Mouse (Mus musculus) stomach, postnatal 0 days (tissue): ENCODE data around the gene Grip2. TPM values are rescaled to one million over a fixed set of nuclear protein-coding genes. Genes with fewer than 3 reads are reported as not detected.

Source experiments
- ATAC-seq: fragments of 200-750 bp; cut with Nextera tagmentation; 2 replicates; pipeline ENCODE4 v1.8.0; 2017; ENCODE audit not compliant: low FRiP score, low TSS enrichment
- DNase-seq: peaks from one replicate; pipeline ENCODE4 v3.0.0-alpha.2; 2016; ENCODE audit warnings: low spot score
- H3K27ac ChIP-seq: fragments of 300-500 bp; sonication (generic); replicated peaks from 2 replicates; pipeline ENCODE4 v1.5.1; 2014; ENCODE audit warnings: mild to moderate bottlenecking, control low read depth
- H3K27me3 ChIP-seq: fragments of 300-500 bp; sonication (generic); 2 replicates; pipeline ENCODE4 v1.6.1; 2014; ENCODE audit warnings: low read length; ENCODE audit not compliant: control insufficient read depth, insufficient read depth
- H3K36me3 ChIP-seq: fragments of 300-500 bp; sonication (generic); 2 replicates; pipeline ENCODE4 v1.6.1; 2014; ENCODE audit warnings: low read length, mixed read lengths; ENCODE audit not compliant: control insufficient read depth, insufficient read depth
- H3K4me1 ChIP-seq: fragments of 300-500 bp; sonication (generic); replicated peaks from 2 replicates; pipeline ENCODE4 v1.6.1; 2014; ENCODE audit warnings: antibody characterized with exemption; ENCODE audit not compliant: control insufficient read depth, insufficient read depth
- H3K4me2 ChIP-seq: fragments of 300-500 bp; sonication (generic); replicated peaks from 2 replicates; pipeline ENCODE4 v1.6.1; 2014; ENCODE audit warnings: low read depth, mild to moderate bottlenecking, control low read depth, moderate library complexity
- H3K4me3 ChIP-seq: fragments of 300-500 bp; sonication (generic); 2 replicates; pipeline ENCODE4 v1.5.1; 2014; ENCODE audit warnings: low read depth, low read length, control low read depth
- H3K9ac ChIP-seq: fragments of 300-500 bp; sonication (generic); 2 replicates; pipeline ENCODE4 v1.6.1; 2014; ENCODE audit warnings: mild to moderate bottlenecking, low read length, control low read depth, mixed read lengths
- H3K9me3 ChIP-seq: fragments of 300-500 bp; sonication (generic); 2 replicates; pipeline ENCODE4 v1.6.1; 2016; ENCODE audit warnings: low read length; ENCODE audit not compliant: control insufficient read depth
- CTCF ChIP-seq: IDR thresholded peaks from 2 replicates; pipeline ENCODE4 v1.5.1; 2016; ENCODE audit warnings: antibody characterized with exemption, low read depth, mild to moderate bottlenecking, moderate library complexity
- EP300 ChIP-seq: optimal IDR thresholded peaks from 2 replicates; pipeline ENCODE3; 2016; ENCODE audit warnings: antibody characterized with exemption
- WGBS: fragments of 180-500 bp; shearing (Covaris S2); extraction: QIAGEN DNeasy Blood & Tissue Kit; methylation state at CpG from one replicate; pipeline ENCODE4 v1.1.7; 2014; 5-methylcytosine and 5-hydroxymethylcytosine counted together
- polyA plus RNA-seq: library from polyadenylated mRNA; unstranded; fragments of >200 nt; fragmentation: Nextera tagmentation; extraction: Ambion mirVana; gene quantifications from 2 replicates; pipeline ENCODE4 v1.2.1, GENCODE M21; 2015

Grip2 gene
- polyA plus RNA-seq, 1 experiment from 2014 or later, result 0.24 TPM

DNA sequence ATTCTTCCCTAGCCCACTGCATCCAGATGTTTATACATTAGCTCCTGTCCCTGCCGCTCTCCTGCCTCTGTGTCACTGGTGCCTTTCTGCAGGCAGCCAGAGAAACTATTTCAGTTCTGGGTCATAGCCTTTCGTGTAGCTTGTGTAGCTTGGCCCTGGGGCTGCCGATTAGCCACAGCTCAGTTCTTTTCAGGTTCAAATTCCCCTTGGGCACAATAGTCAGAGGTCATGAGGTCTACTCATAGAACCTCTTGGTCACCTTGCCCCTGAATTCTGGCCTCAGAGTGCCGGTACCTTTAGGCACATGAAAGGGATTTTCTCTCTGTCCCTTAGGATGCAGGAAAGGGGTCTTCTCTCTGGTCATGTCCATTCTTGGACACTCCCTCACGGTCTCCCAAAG is 80.3 kb downstream of the Grip2 start:
- Histone ChIP-seq H3K4me3 (no peak overlapping the region), H3K4me1 (no peaks in the 10 kb centered on the region), H3K9ac (no peak overlapping the region), H3K9me3 (no peaks in the 10 kb centered on the region), H3K4me2 (no peak overlapping the region), H3K27ac (no peak overlapping the region), H3K36me3 (peaks cover 17% of the 10 kb centered on the region), H3K27me3 (no peaks in the 10 kb centered on the region)
- ATAC-seq (no peak), DNase-seq (no peak)
- WGBS, result 81% methylated on average over 5 of the region's 5 CpGs
- TF ChIP-seq CTCF (no peak), EP300 (no peak)

DNA sequence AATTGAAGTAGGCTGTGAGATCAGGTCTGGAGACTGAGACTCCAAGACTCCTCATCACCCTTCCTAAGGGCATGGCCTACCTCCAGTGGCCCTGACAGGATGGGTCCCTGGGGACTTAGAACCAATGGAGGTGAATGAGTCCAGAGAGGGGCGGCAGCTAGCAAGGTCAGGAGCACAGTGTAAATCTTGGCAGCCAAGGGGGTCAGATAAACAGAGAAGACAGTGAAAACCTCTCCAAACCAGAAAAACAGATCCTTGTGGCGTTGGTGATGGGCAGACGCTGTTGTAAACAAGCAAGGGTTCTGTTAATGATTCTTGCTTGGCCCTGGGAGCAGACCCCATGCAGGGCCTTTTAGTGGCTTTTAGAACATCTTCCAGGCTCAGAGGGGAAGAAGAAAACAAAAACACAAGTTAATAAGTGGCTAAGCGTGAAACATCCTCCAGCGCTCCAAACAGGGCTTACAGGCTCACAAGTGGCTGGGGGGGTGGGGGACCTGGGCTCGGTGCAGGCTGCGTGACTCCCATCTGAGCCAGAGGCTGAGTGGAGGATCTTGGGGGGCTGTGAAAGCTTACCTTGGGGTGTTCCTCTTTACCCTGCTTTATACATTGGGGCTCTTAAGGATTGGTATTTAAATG is 81.0 kb downstream of the Grip2 start:
- H3K36me3 ChIP-seq, result peaks cover 17% of the 10 kb centered on the region
- no peak overlapping the region for H3K4me2 ChIP-seq
- no peak overlapping the region for H3K27ac ChIP-seq
- no peaks in the 10 kb centered on the region for H3K4me1 ChIP-seq
- TF ChIP-seq EP300 (no peak), CTCF (no peak)
- H3K4me3 ChIP-seq, result no peak overlapping the region
- H3K9ac ChIP-seq, result no peak overlapping the region
- WGBS, result 66% methylated on average over 7 of the region's 7 CpGs
- no peaks in the 10 kb centered on the region for H3K27me3 ChIP-seq
- DNase-seq (no peak), ATAC-seq (no peak)
- no peaks in the 10 kb centered on the region for H3K9me3 ChIP-seq

DNA sequence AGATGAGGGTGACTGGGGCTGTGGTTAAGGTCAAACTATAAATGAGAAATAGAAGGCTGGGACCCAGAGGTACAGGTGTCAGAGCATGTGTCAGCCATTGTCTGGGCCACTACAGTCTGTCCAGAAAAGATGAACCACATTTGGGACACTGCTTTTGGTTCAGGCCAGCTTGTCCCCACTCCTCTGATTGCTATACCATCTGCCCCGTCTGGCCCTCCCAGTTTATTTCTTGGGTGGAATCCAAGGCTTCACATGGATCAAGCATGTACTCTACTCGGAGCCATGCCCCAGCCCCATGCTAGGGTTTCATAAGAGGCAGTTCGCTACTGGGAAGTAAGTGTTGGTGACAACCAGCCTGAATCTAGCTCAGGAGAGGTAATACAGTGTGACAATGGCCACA is 81.8 kb downstream of the Grip2 start:
- Histone ChIP-seq H3K27me3 (no peaks in the 10 kb centered on the region), H3K4me3 (no peak overlapping the region), H3K4me2 (no peak overlapping the region), H3K36me3 (peaks cover 17% of the 10 kb centered on the region), H3K27ac (no peak overlapping the region), H3K9me3 (no peaks in the 10 kb centered on the region), H3K4me1 (no peaks in the 10 kb centered on the region), H3K9ac (no peak overlapping the region)
- no peak for TF ChIP-seq EP300
- no peak for TF ChIP-seq CTCF
- 59% methylated on average over 3 of the region's 3 CpGs for WGBS
- ATAC-seq (no peak), DNase-seq (no peak)

DNA sequence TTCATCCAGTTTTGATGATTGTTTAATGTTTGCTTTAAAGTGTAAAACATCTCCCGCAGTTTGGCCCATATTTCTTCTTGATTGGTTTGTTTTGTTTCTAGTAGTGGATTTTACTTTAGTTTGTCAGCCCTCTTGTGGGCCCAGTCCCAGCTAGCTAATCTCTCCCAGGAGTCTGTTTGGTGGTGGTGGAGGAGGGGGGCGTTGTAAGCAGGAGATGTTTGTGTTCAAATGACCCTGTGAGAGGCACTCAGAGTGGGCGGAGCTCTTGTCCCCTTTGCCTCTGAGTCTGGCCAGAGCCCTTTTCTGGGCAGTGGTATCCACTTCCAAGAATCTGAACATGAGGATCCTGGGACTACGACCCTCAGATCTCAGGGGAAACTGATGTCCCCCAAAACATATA is 83.2 kb downstream of the Grip2 start:
- H3K9me3 ChIP-seq, result no peaks in the 10 kb centered on the region
- H3K4me3 ChIP-seq, result no peak overlapping the region
- no peak for TF ChIP-seq EP300
- TF ChIP-seq CTCF, result no peak
- no peak overlapping the region for H3K9ac ChIP-seq
- ATAC-seq, result no peak
- no peak overlapping the region for H3K4me2 ChIP-seq
- H3K36me3 ChIP-seq, result peaks cover 19% of the 10 kb centered on the region
- WGBS, result 48% methylated on average over 4 of the region's 4 CpGs
- H3K27ac ChIP-seq, result 0 out of 2 replicates have a peak overlapping the region, but pooled peaks have one; percentile 49
- no peaks in the 10 kb centered on the region for H3K27me3 ChIP-seq
- DNase-seq, result no peak
- H3K4me1 ChIP-seq, result no peaks in the 10 kb centered on the region

DNA sequence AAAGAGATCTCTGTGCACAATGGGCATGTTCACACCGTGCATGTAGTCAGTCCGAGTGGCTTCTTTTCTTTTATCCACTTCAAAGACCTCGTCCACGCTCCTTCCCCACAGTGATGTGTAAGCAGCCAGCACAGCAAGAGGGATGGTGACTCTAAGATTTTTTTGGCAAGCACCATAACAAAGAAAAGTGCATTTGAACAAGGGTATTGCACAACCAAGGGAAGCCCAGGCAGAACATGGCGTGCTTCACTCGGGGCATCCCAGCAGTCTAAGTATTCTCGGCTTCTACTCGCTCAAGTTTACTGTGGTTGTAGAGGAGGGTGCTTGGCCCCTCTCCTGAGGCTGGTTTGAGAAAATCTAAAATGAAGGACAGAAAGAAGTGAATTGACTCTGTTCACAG is 84.1 kb downstream of the Grip2 start:
- ATAC-seq (no peak), DNase-seq (no peak)
- 0 out of 2 replicates have a peak, but pooled peaks cover 3% of the 10 kb centered on the region for H3K4me1 ChIP-seq
- WGBS, result 78% methylated on average over 8 of the region's 8 CpGs
- H3K9me3 ChIP-seq, result no peaks in the 10 kb centered on the region
- TF ChIP-seq CTCF (no peak), EP300 (no peak)
- no peaks in the 10 kb centered on the region for H3K27me3 ChIP-seq
- no peak overlapping the region for H3K4me3 ChIP-seq
- no peak overlapping the region for H3K27ac ChIP-seq
- H3K4me2 ChIP-seq, result no peak overlapping the region
- peaks cover 15% of the 10 kb centered on the region for H3K36me3 ChIP-seq
- no peak overlapping the region for H3K9ac ChIP-seq

DNA sequence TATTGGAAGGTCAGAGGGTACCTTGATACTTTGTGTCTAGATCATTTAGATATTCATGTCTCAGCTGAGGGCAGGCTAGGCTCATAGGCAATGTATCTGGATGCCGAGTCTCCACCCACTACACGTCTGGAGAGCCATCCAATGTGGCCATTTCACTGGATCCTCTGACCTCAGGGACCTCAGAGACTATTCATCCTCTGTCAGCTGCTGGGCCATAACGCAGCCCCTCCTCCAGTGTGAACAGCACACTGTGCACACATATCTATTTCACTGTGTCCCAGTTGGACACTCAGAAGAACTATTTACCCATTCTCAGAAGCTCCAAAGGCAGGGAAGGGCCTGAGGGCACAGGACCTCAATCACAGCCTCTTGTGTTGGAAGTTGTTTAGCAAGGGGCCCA is 84.6 kb downstream of the Grip2 start:
- TF ChIP-seq CTCF, result no peak
- no peak for TF ChIP-seq EP300
- ATAC-seq, result no peak
- peaks cover 15% of the 10 kb centered on the region for H3K36me3 ChIP-seq
- H3K9me3 ChIP-seq, result no peaks in the 10 kb centered on the region
- no peak for DNase-seq
- H3K4me2 ChIP-seq, result no peak overlapping the region
- H3K4me3 ChIP-seq, result no peak overlapping the region
- 0 out of 2 replicates have a peak, but pooled peaks cover 3% of the 10 kb centered on the region for H3K4me1 ChIP-seq
- 55% methylated on average over 3 of the region's 3 CpGs for WGBS
- H3K9ac ChIP-seq, result no peak overlapping the region
- no peak overlapping the region for H3K27ac ChIP-seq
- H3K27me3 ChIP-seq, result no peaks in the 10 kb centered on the region
